Mouse (Mus musculus) erythroblast, embryonic 14.5 days (primary cell): Measurements from ENCODE around the gene Izumo1r. TPM values are rescaled to one million over a fixed set of nuclear protein-coding genes. Genes with fewer than 3 reads are reported as not detected.

Experiments used
- H3K27me3 ChIP-seq: 2 replicates; pipeline ENCODE4 v1.6.1; 2012; ENCODE audit warnings: inconsistent platforms; ENCODE audit not compliant: control insufficient read depth
- H3K36me3 ChIP-seq: 2 replicates; pipeline ENCODE4 v1.6.1; 2012; ENCODE audit warnings: mild to moderate bottlenecking, inconsistent platforms; ENCODE audit not compliant: control insufficient read depth
- H3K4me1 ChIP-seq: 2 replicates; pipeline ENCODE4 v1.6.1; 2012; ENCODE audit warnings: inconsistent platforms; ENCODE audit not compliant: control insufficient read depth
- H3K4me3 ChIP-seq: replicated peaks from 2 replicates; pipeline ENCODE3; 2012; ENCODE audit warnings: moderate library complexity, mild to moderate bottlenecking, inconsistent platforms
- H3K9me3 ChIP-seq: 2 replicates; pipeline ENCODE4 v1.6.1; 2012; ENCODE audit warnings: low read length, inconsistent platforms, mixed read lengths; ENCODE audit not compliant: control insufficient read depth
- GATA1 ChIP-seq: IDR thresholded peaks from 2 replicates; pipeline ENCODE4 v1.6.1; 2012; ENCODE audit warnings: low read length, inconsistent platforms, mixed read lengths
- TAL1 ChIP-seq: IDR thresholded peaks from 3 replicates; pipeline ENCODE4 v1.6.1; 2012; ENCODE audit warnings: low read length, inconsistent platforms, mixed read lengths
- polyA plus RNA-seq: library from polyadenylated mRNA; stranded (reverse); fragments of >175 nt; gene quantifications from 2 replicates; pipeline ENCODE4 v1.2.3, GENCODE M21; 2012

The Izumo1r gene
- polyA plus RNA-seq, 1 experiment = not detected

- peaks cover 43% of the 10 kb centered on the region for H3K27me3 ChIP-seq
- no peak overlapping the region for H3K4me3 ChIP-seq
- no peaks in the 10 kb centered on the region for H3K9me3 ChIP-seq
- TF ChIP-seq GATA1 = no peak
- TF ChIP-seq TAL1 = no peak
- no peaks in the 10 kb centered on the region for H3K4me1 ChIP-seq
- H3K36me3 ChIP-seq = no peaks in the 10 kb centered on the region
Measured at GRCm38 (mm10) chr9:14863126-14863525, 40.6 kb downstream of the Izumo1r start.

- Histone ChIP-seq H3K9me3 (no peaks in the 10 kb centered on the region), H3K27me3 (peaks cover 43% of the 10 kb centered on the region), H3K4me3 (no peak within 1 kb of the TSS), H3K36me3 (no peaks in the 10 kb centered on the region), H3K4me1 (no peaks in the 10 kb centered on the region)
- no peak for TF ChIP-seq GATA1
- TF ChIP-seq TAL1 = no peak
Measured at GRCm38 (mm10) chr9:14859868-14860639, 43.7 kb downstream of the Izumo1r start, which contains the start of gene Gpr83. TSS of gene Gpr83 (plus strand) at chr9:14860210.

- H3K4me1 ChIP-seq = no peaks in the 10 kb centered on the region
- no peak overlapping the region for H3K4me3 ChIP-seq
- TF ChIP-seq GATA1 = no peak
- no peak for TF ChIP-seq TAL1
- peaks cover 43% of the 10 kb centered on the region for H3K27me3 ChIP-seq
- no peaks in the 10 kb centered on the region for H3K36me3 ChIP-seq
- no peaks in the 10 kb centered on the region for H3K9me3 ChIP-seq
Measured at GRCm38 (mm10) chr9:14858782-14859181, 45.0 kb downstream of the Izumo1r start.

- Histone ChIP-seq H3K4me3 (no peak overlapping the region), H3K9me3 (no peaks in the 10 kb centered on the region), H3K4me1 (no peaks in the 10 kb centered on the region), H3K36me3 (no peaks in the 10 kb centered on the region), H3K27me3 (peaks cover 43% of the 10 kb centered on the region)
- TF ChIP-seq TAL1 = no peak
- TF ChIP-seq GATA1 = no peak
Measured at GRCm38 (mm10) chr9:14858170-14858706, 45.5 kb downstream of the Izumo1r start.

GRCm38 (mm10) chr9:14856922-14857654 lies 46.7 kb downstream of the Izumo1r start:
- Histone ChIP-seq H3K27me3 (peaks cover 40% of the 10 kb centered on the region), H3K9me3 (no peaks in the 10 kb centered on the region), H3K36me3 (no peaks in the 10 kb centered on the region), H3K4me3 (no peak overlapping the region), H3K4me1 (no peaks in the 10 kb centered on the region)
- TF ChIP-seq TAL1 (no peak), GATA1 (no peak)

- peaks cover 15% of the 10 kb centered on the region for H3K27me3 ChIP-seq
- H3K4me1 ChIP-seq = no peaks in the 10 kb centered on the region
- TF ChIP-seq TAL1 (no peak), GATA1 (no peak)
- H3K36me3 ChIP-seq = no peaks in the 10 kb centered on the region
- no peak overlapping the region for H3K4me3 ChIP-seq
- no peaks in the 10 kb centered on the region for H3K9me3 ChIP-seq
Measured at GRCm38 (mm10) chr9:14854585-14854984, 49.2 kb downstream of the Izumo1r start.

- no peaks in the 10 kb centered on the region for H3K27me3 ChIP-seq
- H3K4me1 ChIP-seq = no peaks in the 10 kb centered on the region; the same call in 1 of the 2 replicates
- TF ChIP-seq GATA1 (no peak), TAL1 (no peak)
- no peaks in the 10 kb centered on the region for H3K9me3 ChIP-seq
- no peak overlapping the region for H3K4me3 ChIP-seq
- H3K36me3 ChIP-seq = no peaks in the 10 kb centered on the region; the same call in 1 of the 2 replicates
Measured at GRCm38 (mm10) chr9:14848267-14848935, 55.3 kb downstream of the Izumo1r start.

- Histone ChIP-seq H3K36me3 (no peaks in the 10 kb centered on the region; the same call in 1 of the 2 replicates), H3K4me1 (no peaks in the 10 kb centered on the region; the same call in 1 of the 2 replicates), H3K4me3 (no peak overlapping the region), H3K27me3 (no peaks in the 10 kb centered on the region), H3K9me3 (no peaks in the 10 kb centered on the region)
- no peak for TF ChIP-seq GATA1
- no peak for TF ChIP-seq TAL1
Measured at GRCm38 (mm10) chr9:14846428-14846827, 57.3 kb downstream of the Izumo1r start.
